Mouse (Mus musculus) macrophage (primary cell): ENCODE data around the gene Gm26920. TPM values are rescaled to one million over a fixed set of nuclear protein-coding genes. Genes with fewer than 3 reads are reported as not detected.
"Not testable (repeated sequence)": the region's sequence is repeated elsewhere in the genome, so short reads cannot be mapped to it uniquely, and the experiment has no call there.

Source experiments
- H3K27ac ChIP-seq: fragments of 350-480 bp; formaldehyde crosslinking; 2 replicates; pipeline ENCODE4 v1.9.0; 2021
- H3K36me3 ChIP-seq: fragments of 350-480 bp; formaldehyde crosslinking; 2 replicates; pipeline ENCODE4 v1.9.0; 2021; ENCODE audit errors: inconsistent target
- H3K4me3 ChIP-seq: fragments of 350-480 bp; formaldehyde crosslinking; 2 replicates; pipeline ENCODE4 v1.9.0; 2021; ENCODE audit errors: inconsistent target
- H3K79me2 ChIP-seq: fragments of 350-480 bp; formaldehyde crosslinking; 2 replicates; pipeline ENCODE4 v1.9.0; 2021; ENCODE audit errors: inconsistent target
- WGBS: methylation state at CpG from one replicate; pipeline ENCODE4 v1.1.7; 2026; ENCODE audit warnings: inconsistent platforms; ENCODE audit not compliant: missing documents; 5-methylcytosine and 5-hydroxymethylcytosine counted together
- polyA plus RNA-seq: library from polyadenylated mRNA; stranded (reverse); fragments of 250-400 nt; gene quantifications from 3 replicates; pipeline ENCODE4 v1.2.4, GENCODE M21; 2018; ENCODE audit warnings: inconsistent platforms
- total RNA-seq, 78 experiments: library from RNA; depleted of rRNA; stranded (reverse); fragments of 250-400 nt; gene quantifications; 1 replicate in 9 of 78; 2 replicates in 24 of 78; 3 replicates in 43 of 78; 4 replicates in 2 of 78; pipeline ENCODE4 v1.2.4; 2018; ENCODE audit warnings: inconsistent platforms in 56 of 78

Gene Gm26920
- 1 to 10 TPM in 1 of 26 experiments, under 1 TPM in 4, not detected in 21; 0.49 to 2.4 (median 0.57) TPM for total RNA-seq (2018; cell fraction: chromatin; rRNA removed)
- under 1 TPM in 7 of 26 experiments, not detected in 19; 0.05 to 0.31 (median 0.10) TPM for total RNA-seq (2018; cell fraction: cytosol; rRNA removed)
- under 1 TPM in 3 of 26 experiments, not detected in 23; 0.28 to 0.76 (median 0.47) TPM for total RNA-seq (2018; cell fraction: nucleus; rRNA removed)
- not detected in 3 replicates for polyA plus RNA-seq

DNA sequence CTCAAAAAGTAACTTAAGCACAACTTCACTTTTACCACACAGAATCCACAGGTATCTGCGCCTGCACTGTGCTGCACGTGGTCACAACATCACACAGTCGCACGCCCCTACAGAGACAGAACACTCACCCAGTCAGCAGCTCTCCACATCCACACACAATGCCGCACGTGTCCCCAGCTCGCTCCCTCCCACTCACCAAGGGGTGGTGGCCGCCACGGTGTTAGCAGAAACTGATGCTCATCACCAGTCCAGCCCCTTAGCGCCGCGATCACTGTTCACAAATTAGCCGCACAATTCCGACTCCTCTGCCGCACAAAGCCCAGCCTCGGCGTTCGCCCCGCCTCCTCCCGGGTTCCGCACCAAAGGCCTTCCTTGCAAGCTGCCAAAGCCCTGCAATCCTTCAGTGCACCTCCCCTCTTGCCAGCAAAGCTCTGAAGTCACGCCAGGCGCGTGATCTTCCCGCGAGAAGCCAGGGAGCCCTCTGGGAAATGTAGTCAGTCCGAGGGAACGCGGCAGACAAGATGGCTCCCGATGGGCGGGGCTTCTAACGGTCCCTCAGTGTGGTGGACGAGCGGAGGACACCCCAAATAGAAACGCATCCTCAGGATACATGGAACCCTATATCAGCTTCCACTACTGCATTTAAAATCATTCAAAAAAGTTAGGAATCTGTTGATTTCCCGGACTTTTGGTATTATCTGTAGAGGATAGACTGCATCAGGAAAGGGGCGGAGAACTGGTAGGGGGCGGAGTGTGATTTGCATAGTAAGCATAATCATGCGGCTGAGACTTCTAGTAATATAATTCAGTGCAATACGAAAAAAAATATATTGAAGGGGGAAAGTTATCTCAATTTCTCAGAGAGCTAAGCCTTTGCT lies at the start of gene Gm26920, which contains the start of gene Zfp566:
Gene Gm26920, minus strand, starts transcription at position 319 of the 878 bp plus-strand sequence.
Gene Zfp566, minus strand, starts transcription at position 436 of the 878 bp plus-strand sequence.
- H3K4me3 ChIP-seq: peak within 1 kb of the TSS; percentile 76
- 1% methylated on average over 39 of the region's 40 CpGs for WGBS
- no peaks in the 10 kb centered on the region for H3K36me3 ChIP-seq
- peaks cover 3% of the 10 kb centered on the region for H3K79me2 ChIP-seq
- peak within 1 kb of the TSS; percentile 48 for H3K27ac ChIP-seq

DNA sequence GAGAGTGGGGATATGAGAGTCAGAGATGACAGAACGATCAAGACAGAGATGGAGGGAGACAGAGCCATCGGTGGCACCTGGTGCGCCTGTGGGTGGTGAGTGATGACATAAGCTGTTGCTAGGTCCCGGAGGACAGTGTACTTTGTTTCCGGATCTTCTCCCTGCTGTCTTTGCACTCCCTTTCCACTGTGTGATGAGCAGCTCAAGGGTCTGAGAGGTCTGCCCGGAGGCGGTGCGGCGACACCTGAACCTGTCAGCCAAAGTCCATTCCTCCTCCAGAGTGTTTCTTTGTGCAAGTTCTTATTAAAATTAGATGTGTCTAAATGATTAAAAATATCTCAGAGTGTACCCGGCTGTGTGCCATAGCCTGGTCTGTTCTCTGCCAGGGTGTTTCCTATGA lies 46.6 kb upstream of the Gm26920 start:
- Histone ChIP-seq H3K36me3 (peaks cover 67% of the 10 kb centered on the region), H3K27ac (no peak overlapping the region), H3K4me3 (no peak overlapping the region), H3K79me2 (peaks cover 38% of the 10 kb centered on the region; the same call in 1 of the 2 replicates)
- 96% methylated on average over 10 of the region's 10 CpGs for WGBS

DNA sequence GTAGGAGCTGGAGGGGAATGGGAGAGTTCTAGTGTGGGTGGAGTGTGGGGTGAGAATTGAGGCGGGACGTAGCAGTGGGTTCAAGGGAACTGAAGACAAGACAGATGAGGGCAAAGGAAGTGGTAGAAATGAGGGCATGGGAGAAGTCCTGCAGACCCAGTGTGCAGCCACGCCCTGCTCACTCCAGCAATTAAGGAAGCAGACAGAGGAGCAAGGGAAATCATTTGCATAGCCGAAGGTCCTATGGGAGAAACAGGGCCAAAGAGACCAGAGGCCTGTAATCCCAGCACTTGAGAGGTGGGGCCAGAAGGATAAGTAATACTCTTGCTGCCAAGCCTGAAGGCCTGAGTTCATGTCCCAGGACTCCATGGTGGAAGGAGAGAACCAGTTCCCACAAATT lies 42.2 kb upstream of the Gm26920 start:
- peaks cover 91% of the 10 kb centered on the region for H3K36me3 ChIP-seq

DNA sequence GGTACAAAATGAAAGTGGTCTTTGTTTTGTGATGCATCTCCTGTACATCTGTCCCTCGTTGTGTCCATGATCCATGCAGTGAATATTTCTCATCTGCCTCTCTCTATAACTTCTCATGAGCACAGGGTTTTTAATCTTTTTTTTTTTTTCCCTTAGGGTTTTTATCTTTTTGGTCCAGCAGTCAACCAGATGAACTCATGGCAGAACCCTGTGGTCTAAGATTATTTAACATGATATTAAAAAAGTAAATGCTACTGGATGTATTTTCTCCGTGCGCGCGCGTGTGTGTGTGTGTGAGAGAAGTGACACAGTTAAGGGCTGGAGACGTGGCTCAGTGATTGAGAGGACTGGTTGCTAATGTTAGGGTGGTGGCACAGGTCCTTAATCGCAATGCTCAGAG lies 39.7 kb upstream of the Gm26920 start:
- Histone ChIP-seq H3K4me3 (no peak overlapping the region), H3K36me3 (peaks cover 86% of the 10 kb centered on the region), H3K27ac (no peak overlapping the region), H3K79me2 (peaks cover 46% of the 10 kb centered on the region)
- WGBS: 100% methylated on average over 8 of the region's 8 CpGs

More for the DNA sequence above, 42.2 kb upstream of the Gm26920 start:
- Histone ChIP-seq H3K27ac (no peak overlapping the region), H3K4me3 (no peak overlapping the region), H3K79me2 (peaks cover 45% of the 10 kb centered on the region)
- 94% methylated on average over 4 of the region's 4 CpGs for whole genome bisulfite sequencing

DNA sequence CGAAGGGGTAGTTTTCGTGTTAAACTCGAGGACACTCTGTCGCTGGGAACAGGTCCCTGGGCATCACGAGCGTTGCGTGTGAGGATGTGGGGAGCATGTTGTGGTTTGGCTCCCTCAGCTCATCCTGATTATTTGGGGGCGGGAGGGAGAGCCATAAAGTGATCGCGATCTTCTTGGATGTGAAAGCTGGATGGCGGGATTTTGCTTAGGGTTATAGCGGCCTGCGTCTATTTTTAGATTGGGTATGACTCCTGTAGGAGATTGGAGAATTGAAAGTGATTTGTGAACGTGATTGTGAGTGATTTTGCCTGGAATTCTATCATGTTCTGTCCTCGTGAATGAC lies 31.9 kb upstream of the Gm26920 start:
- Histone ChIP-seq H3K27ac (peak overlapping the region; percentile 68), H3K4me3 (peak overlapping the region; percentile 90), H3K36me3 (peaks cover 17% of the 10 kb centered on the region; the same call in 1 of the 2 replicates), H3K79me2 (peaks cover 48% of the 10 kb centered on the region)
- WGBS: under 1% methylated on average over 15 of the region's 15 CpGs

DNA sequence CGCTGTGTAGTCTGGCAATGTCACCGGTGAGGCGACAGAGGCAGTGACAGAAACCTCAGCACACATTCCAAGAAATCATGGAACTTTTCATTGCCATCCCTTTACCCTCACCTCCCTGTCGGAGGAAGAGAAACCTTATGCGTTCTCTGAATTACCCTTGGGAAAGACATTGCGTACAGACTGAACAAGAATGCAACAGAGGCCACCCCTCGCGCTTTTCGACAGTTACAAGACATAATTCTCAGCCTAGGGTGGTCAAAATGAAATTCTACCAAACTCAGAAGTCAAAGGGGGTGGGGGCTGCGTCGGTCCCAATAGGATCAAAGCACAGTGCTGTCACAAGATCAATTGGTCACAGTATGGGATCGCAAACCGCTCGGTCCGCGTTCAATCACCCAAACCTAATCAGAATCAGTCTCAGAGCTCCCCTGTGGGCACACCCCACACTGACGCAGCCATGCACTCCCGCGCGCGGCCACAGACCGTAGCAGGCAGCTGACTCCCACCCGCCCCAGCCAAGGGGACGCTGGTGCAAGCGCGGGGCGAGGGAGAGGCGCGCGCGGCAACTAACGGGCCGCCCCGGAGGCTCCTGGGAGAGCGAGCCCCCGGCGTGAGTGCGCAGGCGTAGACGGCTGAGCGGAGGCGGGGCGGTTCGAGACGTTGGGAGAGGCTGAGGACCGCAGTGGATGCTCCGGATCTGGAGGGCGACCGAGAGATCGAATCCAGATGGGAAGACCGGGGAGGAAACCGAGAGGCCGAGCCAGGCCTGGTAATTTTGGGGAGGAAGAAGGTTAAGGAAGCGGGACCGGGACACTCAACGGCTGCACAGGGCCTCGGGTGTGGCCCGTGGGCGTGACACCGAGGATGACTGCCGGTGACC lies 31.3 kb upstream of the Gm26920 start, which contains the start of gene Zfp382:
Gene Zfp382, plus strand, starts transcription at position 635 of the 880 bp plus-strand sequence.
- peak within 1 kb of the TSS; percentile 90 for H3K4me3 ChIP-seq
- H3K79me2 ChIP-seq: peaks cover 42% of the 10 kb centered on the region
- 1% methylated on average over 61 of the region's 61 CpGs for WGBS
- H3K36me3 ChIP-seq: peaks cover 11% of the 10 kb centered on the region; the same call in 1 of the 2 replicates
- H3K27ac ChIP-seq: peak within 1 kb of the TSS; percentile 68

DNA sequence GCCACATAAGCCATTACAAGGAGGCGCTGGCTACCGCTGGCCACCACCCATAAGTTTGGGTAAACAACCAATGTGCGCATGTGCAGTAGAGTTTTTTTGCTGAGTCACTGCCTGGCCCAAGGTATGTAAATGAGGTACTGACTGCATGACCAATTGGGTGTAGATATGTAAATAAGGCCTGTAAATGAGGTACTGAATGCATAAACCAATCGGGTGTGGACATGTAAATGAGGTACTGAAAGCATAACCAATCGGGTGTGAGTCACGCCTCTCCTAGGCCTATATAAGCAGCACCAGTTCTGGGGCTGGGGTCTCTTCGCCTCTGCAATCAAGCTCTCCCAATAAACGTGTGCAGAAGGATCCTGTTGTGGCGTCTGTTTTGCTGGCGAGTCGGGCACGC lies 27.7 kb upstream of the Gm26920 start:
- H3K27ac ChIP-seq, H3K36me3 ChIP-seq, H3K4me3 ChIP-seq: not testable (repeated sequence)
- peaks cover 10% of the 10 kb centered on the region for H3K79me2 ChIP-seq
- WGBS: 94% methylated on average over 12 of the region's 12 CpGs

DNA sequence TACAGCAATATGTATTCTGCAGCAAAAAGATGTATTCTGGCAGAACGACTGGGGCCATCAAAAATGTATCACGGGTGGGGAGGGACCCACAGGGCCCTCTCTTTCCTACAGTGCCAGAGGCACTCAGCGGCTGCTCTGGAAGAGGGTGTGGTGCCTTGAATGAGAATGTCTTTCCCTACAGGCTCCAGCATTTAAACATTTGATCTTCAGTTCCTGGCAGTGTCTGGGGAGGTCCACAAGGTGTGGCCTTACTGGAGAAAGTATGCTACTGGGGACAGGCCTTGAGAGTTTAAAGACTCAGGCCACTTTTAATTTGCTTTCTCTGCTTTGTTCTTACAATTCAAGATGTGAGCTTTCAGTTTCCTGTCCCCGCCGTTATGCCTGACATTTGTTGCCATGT lies 25.9 kb upstream of the Gm26920 start:
- H3K4me3 ChIP-seq: no peak overlapping the region
- H3K27ac ChIP-seq: no peak overlapping the region
- 97% methylated on average over 5 of the region's 5 CpGs for WGBS
- no peaks in the 10 kb centered on the region for H3K36me3 ChIP-seq
- H3K79me2 ChIP-seq: no peaks in the 10 kb centered on the region

DNA sequence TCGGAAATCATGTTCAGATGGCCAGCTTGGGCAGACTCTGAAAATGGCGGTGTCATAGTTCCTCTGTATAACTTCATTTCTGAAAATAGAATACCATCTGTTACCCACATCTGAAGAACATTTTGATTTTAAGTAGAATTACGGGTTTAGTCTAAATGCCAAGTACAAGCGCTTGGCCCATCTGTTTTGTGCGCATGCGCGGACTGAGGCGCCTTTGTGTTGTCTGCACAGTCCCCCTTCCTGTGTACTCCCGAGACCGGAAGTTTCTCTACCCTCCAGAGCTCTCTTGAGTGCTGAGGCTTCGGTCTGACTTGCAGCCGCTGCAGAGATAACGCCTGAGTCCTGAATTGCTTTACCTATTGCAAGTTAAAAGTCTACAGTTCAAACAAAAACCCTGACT lies 9.1 kb upstream of the Gm26920 start:
- H3K4me3 ChIP-seq: no peak overlapping the region
- 89% methylated on average over 13 of the region's 13 CpGs for WGBS
- H3K79me2 ChIP-seq: peaks cover 59% of the 10 kb centered on the region
- peaks cover 35% of the 10 kb centered on the region for H3K36me3 ChIP-seq
- H3K27ac ChIP-seq: no peak overlapping the region

DNA sequence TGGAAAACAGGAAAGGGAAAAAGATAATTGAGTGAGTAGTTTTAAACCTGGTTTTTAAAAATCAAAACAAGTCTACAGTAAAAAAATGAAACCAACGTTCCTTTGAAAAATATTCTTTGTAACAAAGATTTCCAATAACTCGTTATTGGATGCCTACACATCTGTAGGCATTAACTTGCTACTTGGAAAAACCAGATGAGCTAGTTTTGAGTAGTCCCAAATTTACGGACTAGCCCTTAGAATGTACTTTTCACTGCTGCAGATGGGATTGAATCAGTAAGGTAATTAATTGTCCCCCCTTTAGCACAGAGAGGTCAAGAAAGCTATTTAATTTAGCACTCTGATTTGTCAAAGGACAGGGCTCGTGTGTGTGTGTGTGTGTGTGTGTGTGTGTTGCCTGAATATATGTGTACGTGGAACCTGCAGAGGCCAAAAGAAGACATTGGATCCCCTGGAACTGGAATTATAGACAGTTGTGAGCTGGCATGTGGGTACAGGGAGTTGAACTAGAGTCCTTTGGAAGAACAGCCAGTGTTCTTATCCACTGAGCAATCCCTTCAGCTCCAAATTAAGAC lies 5.4 kb upstream of the Gm26920 start:
- Histone ChIP-seq H3K79me2 (peaks cover 54% of the 10 kb centered on the region), H3K27ac (peak overlapping the region; percentile 75), H3K36me3 (no peaks in the 10 kb centered on the region; the same call in 1 of the 2 replicates), H3K4me3 (peak overlapping the region; percentile 85)
- 8% methylated on average over 5 of the region's 5 CpGs for WGBS

DNA sequence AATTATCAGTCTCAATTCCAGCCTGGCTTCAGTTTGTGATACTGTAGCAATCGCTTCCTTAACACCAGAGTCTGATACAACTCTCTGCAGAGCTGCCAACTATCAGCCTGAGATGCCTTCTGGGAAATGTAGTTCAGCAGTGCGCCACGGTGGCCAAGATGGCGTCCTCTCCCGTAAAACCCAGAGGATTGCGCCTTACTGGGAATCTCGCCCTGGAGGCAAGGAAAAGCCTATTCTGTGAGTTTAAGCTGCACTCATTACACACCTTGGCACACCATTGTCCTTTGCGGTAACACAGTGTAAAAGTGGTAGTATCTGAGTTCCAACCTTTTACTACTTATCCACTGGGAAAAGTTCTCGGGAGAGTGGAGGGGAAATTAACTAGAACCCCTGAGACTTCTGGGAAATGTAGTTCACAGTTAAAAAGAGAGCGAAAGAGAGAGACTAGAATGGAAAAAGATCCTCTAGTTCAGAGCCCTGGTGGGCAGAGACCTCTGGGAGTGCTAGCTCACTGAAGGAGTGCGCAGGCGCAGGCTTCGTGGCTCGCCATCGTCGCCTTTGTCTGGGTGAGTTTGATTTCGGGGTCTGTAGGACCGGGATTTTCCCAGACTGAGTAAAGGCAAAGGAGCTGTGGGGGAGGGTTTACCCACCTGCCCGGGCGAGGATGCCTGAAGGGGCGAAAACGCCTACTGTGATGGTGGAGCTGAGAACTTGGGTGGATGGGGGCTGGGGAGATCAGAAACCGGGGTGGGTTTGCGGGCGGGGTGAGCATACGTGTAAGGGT lies 4.6 kb upstream of the Gm26920 start, which contains the start of gene Zfp260:
Gene Zfp260, plus strand, starts transcription at position 132 of the 784 bp plus-strand sequence.
- no peaks in the 10 kb centered on the region; the same call in 1 of the 2 replicates for H3K36me3 ChIP-seq
- under 1% methylated on average over 26 of the region's 26 CpGs for WGBS
- H3K27ac ChIP-seq: peak within 1 kb of the TSS; percentile 75
- peaks cover 46% of the 10 kb centered on the region for H3K79me2 ChIP-seq
- H3K4me3 ChIP-seq: peak within 1 kb of the TSS; percentile 85

DNA sequence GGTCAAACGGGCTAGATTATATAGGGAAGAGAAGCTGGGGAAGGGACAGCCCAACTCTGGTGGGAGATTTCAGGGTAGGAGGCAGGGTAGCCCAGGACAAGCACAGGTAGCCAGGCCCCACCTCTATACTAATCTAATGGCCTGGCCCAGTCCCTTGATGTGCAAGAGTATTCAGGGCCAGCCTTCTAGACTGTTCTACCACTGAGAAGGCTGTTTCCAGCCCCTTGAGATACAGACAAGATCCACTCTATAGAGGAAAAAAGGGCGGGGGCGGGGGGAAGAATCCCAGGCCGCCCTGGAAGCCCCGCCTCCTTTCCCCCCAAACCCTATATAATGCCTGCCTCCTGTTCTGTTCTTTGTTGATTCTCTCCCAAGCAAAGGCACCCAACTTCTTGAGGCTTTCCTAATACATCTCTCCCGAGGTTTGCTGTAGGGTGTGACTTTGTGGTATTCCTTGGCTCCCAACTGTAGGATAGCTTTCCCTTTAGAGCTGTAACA lies 3.8 kb upstream of the Gm26920 start:
- Histone ChIP-seq H3K27ac (peak overlapping the region; percentile 75; the same call in 1 of the 2 replicates), H3K36me3 (no peaks in the 10 kb centered on the region), H3K79me2 (peaks cover 39% of the 10 kb centered on the region), H3K4me3 (peak overlapping the region; percentile 85)
- 79% methylated on average over 5 of the region's 6 CpGs for WGBS

DNA sequence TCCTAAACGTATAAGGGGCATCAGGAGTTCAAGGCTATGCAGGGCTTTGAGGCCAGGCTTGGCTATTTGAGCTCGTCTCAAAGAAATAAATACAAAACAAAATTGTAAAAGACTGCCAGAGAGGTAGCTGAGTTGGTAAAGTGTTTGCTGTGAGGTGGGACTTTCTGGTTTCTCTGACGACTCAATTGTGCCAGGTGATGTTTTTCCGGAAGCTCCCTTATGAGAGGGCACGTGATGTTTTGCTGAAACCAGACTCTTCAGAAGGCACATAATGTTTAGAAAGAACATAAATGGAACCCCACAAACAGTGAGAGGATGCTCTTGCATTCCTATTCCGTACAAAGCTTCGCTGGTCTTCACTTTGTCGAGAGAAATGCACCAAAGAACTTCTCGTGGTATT lies 2.5 kb upstream of the Gm26920 start:
- H3K36me3 ChIP-seq: no peaks in the 10 kb centered on the region
- H3K79me2 ChIP-seq: peaks cover 26% of the 10 kb centered on the region
- no peak overlapping the region for H3K4me3 ChIP-seq
- H3K27ac ChIP-seq: no peak overlapping the region
- WGBS: 92% methylated on average over 9 of the region's 9 CpGs
